Comparison of ENCODE assay signal across 21 mouse cellular contexts in genomic region chr9:90906106-90906505, GRCm38 (mm10).
"Had no signal": no experiment of that assay in that cellular context is flagged by ENCODE, and none has a peak within 500 bp of the region (broad histone marks: within the 10 kb centered on the region; RNA-seq: fewer than 3 reads in every experiment).

No protein-coding gene starts in this region.

- H3K4me3 ChIP-seq: kidney, embryonic 15.5 days; left cerebral cortex, adult 2 months; limb, embryonic 12.5 days; limb, embryonic 15.5 days; myocyte; neural tube, embryonic 13.5 days had no signal

- H3K4me2 ChIP-seq: kidney, embryonic 15.5 days; limb, embryonic 12.5 days; limb, embryonic 15.5 days; liver, embryonic 11.5 days; lung, embryonic 14.5 days; neural tube, embryonic 13.5 days had no signal

- H3K36me3 ChIP-seq: kidney, embryonic 15.5 days; limb, embryonic 12.5 days; limb, embryonic 15.5 days; neural tube, embryonic 13.5 days had no signal

- H3K27ac ChIP-seq: kidney, embryonic 15.5 days; left cerebral cortex, adult 2 months; limb, embryonic 12.5 days; limb, embryonic 15.5 days; liver, embryonic 14.5 days; macrophage; neural tube, embryonic 13.5 days had no signal

- H3K9me3 ChIP-seq: kidney, embryonic 15.5 days; limb, embryonic 12.5 days; limb, embryonic 15.5 days; neural tube, embryonic 13.5 days had no signal

- DNase-seq: kidney, adult 11 months; kidney, adult 8-10 months; kidney, postnatal 10 days; kidney, postnatal 36 days; layer of hippocampus, postnatal 36 days; left cerebral cortex, postnatal 4 days; liver, postnatal 0 days; lung, embryonic 14.5 days; midbrain, embryonic 14.5 days; thymus, adult 18-20 months; thymus, postnatal 36 days had no signal

- H3K9ac ChIP-seq: kidney, embryonic 15.5 days; limb, embryonic 12.5 days; limb, embryonic 15.5 days; liver, embryonic 14.5 days; liver, postnatal 0 days; lung, embryonic 14.5 days; neural tube, embryonic 13.5 days had no signal

- H3K27me3 ChIP-seq: kidney, embryonic 15.5 days; limb, embryonic 12.5 days; limb, embryonic 15.5 days; neural tube, embryonic 13.5 days had no signal

- ATAC-seq: liver, postnatal 0 days; lung, postnatal 0 days had no signal

- H3K4me1 ChIP-seq: kidney, embryonic 15.5 days; limb, embryonic 12.5 days; limb, embryonic 15.5 days; neural tube, embryonic 13.5 days had no signal
